Mouse (Mus musculus) kidney, embryonic 15.5 days (tissue): ENCODE results near the gene Epb41l1. TPM values are rescaled to one million over a fixed set of nuclear protein-coding genes. Genes with fewer than 3 reads are reported as not detected.

Experiments
- ATAC-seq: fragments of 200-750 bp; cut with Nextera tagmentation; replicated peaks from 2 replicates; pipeline ENCODE4 v1.8.0; 2017; ENCODE audit warnings: moderate TSS enrichment; ENCODE audit not compliant: low FRiP score
- H3K27ac ChIP-seq: fragments of 300-500 bp; sonication (generic); 2 replicates; pipeline ENCODE4 v1.5.1; 2015; ENCODE audit warnings: mild to moderate bottlenecking, inconsistent platforms
- H3K27me3 ChIP-seq: fragments of 300-500 bp; sonication (generic); 2 replicates; pipeline ENCODE4 v1.6.1; 2015; ENCODE audit warnings: inconsistent platforms
- H3K36me3 ChIP-seq: fragments of 300-500 bp; sonication (generic); 2 replicates; pipeline ENCODE4 v1.6.1; 2015; ENCODE audit warnings: inconsistent platforms
- H3K4me1 ChIP-seq: fragments of 300-500 bp; sonication (generic); 2 replicates; pipeline ENCODE4 v1.6.1; 2015; ENCODE audit warnings: inconsistent platforms
- H3K4me2 ChIP-seq: fragments of 300-500 bp; sonication (generic); 2 replicates; pipeline ENCODE4 v1.6.1; 2015; ENCODE audit warnings: moderate library complexity, mild to moderate bottlenecking, inconsistent platforms
- H3K4me3 ChIP-seq: fragments of 300-500 bp; sonication (generic); replicated peaks from 2 replicates; pipeline ENCODE4 v1.5.1; 2015; ENCODE audit warnings: mild to moderate bottlenecking, inconsistent platforms
- H3K9ac ChIP-seq: fragments of 300-500 bp; sonication (generic); 2 replicates; pipeline ENCODE4 v1.6.1; 2015; ENCODE audit warnings: mild to moderate bottlenecking, inconsistent platforms
- H3K9me3 ChIP-seq: fragments of 300-500 bp; sonication (generic); replicated peaks from 2 replicates; pipeline ENCODE4 v1.6.1; 2016; ENCODE audit warnings: inconsistent platforms
- WGBS: fragments of 180-500 bp; shearing (Covaris S2); methylation state at CpG from one replicate; pipeline ENCODE4 v1.1.7; 2015; ENCODE audit warnings: mixed read lengths; 5-methylcytosine and 5-hydroxymethylcytosine counted together
- polyA plus RNA-seq: library from polyadenylated mRNA; unstranded; fragments of >200 nt; fragmentation: Nextera tagmentation; extraction: Ambion mirVana; gene quantifications from 2 replicates; pipeline ENCODE4 v1.2.1, GENCODE M21; 2015

Epb41l1 gene
- polyA plus RNA-seq, 1 experiment from 2014 or later = 2.3 TPM

- H3K27me3 ChIP-seq = no peaks in the 10 kb centered on the region
- 0 out of 2 replicates have a peak, but pooled peaks cover 6% of the 10 kb centered on the region for H3K36me3 ChIP-seq
- no peaks in the 10 kb centered on the region for H3K9me3 ChIP-seq
- no peak overlapping the region for H3K4me3 ChIP-seq
- no peak overlapping the region for H3K9ac ChIP-seq
- no peak overlapping the region for H3K4me2 ChIP-seq
- H3K4me1 ChIP-seq = no peaks in the 10 kb centered on the region
- no peak for ATAC-seq
- H3K27ac ChIP-seq = no peak overlapping the region
- 80% methylated on average over 2 of the region's 2 CpGs for WGBS
Measured at GRCm38 (mm10) chr2:156533160-156533559, 112.5 kb downstream of the Epb41l1 start.

DNA sequence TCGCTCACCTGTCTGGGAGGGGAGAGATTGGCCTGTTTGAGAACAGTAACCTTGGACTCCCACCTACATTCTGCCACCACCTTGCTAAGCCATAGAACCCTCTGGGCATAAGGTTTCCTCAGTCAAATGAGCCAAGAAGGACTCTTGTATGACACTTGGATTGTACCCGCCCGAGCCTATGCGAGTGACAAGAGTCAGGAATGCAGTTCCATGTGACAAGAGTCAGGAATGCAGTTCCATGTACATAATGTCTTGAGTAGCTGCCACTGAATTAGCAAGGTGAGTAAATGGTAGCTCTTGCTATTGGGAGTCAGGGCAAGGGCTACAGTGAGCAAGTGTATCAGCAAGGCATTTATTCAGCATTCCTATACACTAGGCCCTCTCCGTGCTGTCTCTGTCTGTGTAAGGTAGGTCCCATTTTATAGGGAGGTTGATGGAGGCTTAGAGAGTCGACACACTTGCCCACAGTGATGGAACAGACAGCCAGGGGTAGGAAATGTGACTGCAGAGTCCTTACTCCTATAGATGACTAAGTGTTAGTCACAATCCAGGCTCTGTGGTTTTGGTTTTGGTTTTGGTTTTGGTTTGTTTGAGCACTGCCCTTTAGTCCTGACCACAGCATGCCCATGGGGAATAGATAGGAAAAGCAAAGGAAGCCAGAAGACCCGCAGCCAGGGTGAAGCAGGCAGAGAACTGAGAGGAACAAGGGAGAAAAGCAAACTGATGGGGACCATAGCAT is 118.3 kb downstream of the Epb41l1 start:
- 90% methylated on average over 7 of the region's 7 CpGs for WGBS
- Histone ChIP-seq H3K4me3 (no peak overlapping the region), H3K9ac (no peak overlapping the region), H3K27ac (no peak overlapping the region), H3K4me2 (no peak overlapping the region), H3K4me1 (no peaks in the 10 kb centered on the region), H3K27me3 (no peaks in the 10 kb centered on the region), H3K36me3 (0 out of 2 replicates have a peak, but pooled peaks cover 9% of the 10 kb centered on the region), H3K9me3 (no peaks in the 10 kb centered on the region)
- ATAC-seq = no peak

GRCm38 (mm10) chr2:156540991-156541390 is 120.3 kb downstream of the Epb41l1 start:
- 0 out of 2 replicates have a peak, but pooled peaks cover 6% of the 10 kb centered on the region for H3K36me3 ChIP-seq
- no peak overlapping the region for H3K4me2 ChIP-seq
- no peaks in the 10 kb centered on the region for H3K27me3 ChIP-seq
- H3K4me1 ChIP-seq = no peaks in the 10 kb centered on the region
- no peak for ATAC-seq
- no peak overlapping the region for H3K9ac ChIP-seq
- no peak overlapping the region for H3K27ac ChIP-seq
- no peaks in the 10 kb centered on the region for H3K9me3 ChIP-seq
- 84% methylated on average over 7 of the region's 7 CpGs for WGBS
- no peak overlapping the region for H3K4me3 ChIP-seq

GRCm38 (mm10) chr2:156542410-156542809 is 121.7 kb downstream of the Epb41l1 start:
- Histone ChIP-seq H3K9me3 (no peaks in the 10 kb centered on the region), H3K4me3 (no peak overlapping the region), H3K4me2 (no peak overlapping the region), H3K9ac (no peak overlapping the region), H3K36me3 (0 out of 2 replicates have a peak, but pooled peaks cover 4% of the 10 kb centered on the region), H3K27me3 (no peaks in the 10 kb centered on the region), H3K4me1 (0 out of 2 replicates have a peak, but pooled peaks cover 3% of the 10 kb centered on the region), H3K27ac (no peak overlapping the region)
- no peak for ATAC-seq
- 78% methylated on average over 8 of the region's 8 CpGs for whole genome bisulfite sequencing

GRCm38 (mm10) chr2:156543804-156544203 is 123.1 kb downstream of the Epb41l1 start:
- WGBS = 73% methylated on average over 3 of the region's 3 CpGs
- H3K4me1 ChIP-seq = peaks cover 11% of the 10 kb centered on the region
- no peak overlapping the region for H3K9ac ChIP-seq
- no peak overlapping the region for H3K27ac ChIP-seq
- no peak for ATAC-seq
- no peak overlapping the region for H3K4me2 ChIP-seq
- H3K9me3 ChIP-seq = no peaks in the 10 kb centered on the region
- H3K27me3 ChIP-seq = no peaks in the 10 kb centered on the region
- H3K36me3 ChIP-seq = 0 out of 2 replicates have a peak, but pooled peaks cover 4% of the 10 kb centered on the region
- no peak overlapping the region for H3K4me3 ChIP-seq

GRCm38 (mm10) chr2:156547123-156547891 is 126.6 kb downstream of the Epb41l1 start, which contains the start of gene Aar2:
Gene Aar2 (plus strand): TSS chr2:156547584.
- Histone ChIP-seq H3K4me3 (peak within 1 kb of the TSS; percentile 82), H3K9ac (peak within 1 kb of the TSS; percentile 82), H3K4me2 (peak within 1 kb of the TSS; percentile 76), H3K27ac (peak within 1 kb of the TSS; percentile 77), H3K9me3 (no peaks in the 10 kb centered on the region), H3K27me3 (no peaks in the 10 kb centered on the region), H3K4me1 (peaks cover 13% of the 10 kb centered on the region), H3K36me3 (peaks cover 25% of the 10 kb centered on the region)
- WGBS = 6% methylated on average over 39 of the region's 39 CpGs
- ATAC-seq = peak; percentile 56; the same call in 1 of the 2 replicates

- Histone ChIP-seq H3K27me3 (no peaks in the 10 kb centered on the region), H3K9me3 (no peaks in the 10 kb centered on the region), H3K4me3 (no peak overlapping the region), H3K27ac (no peak overlapping the region), H3K36me3 (peaks cover 69% of the 10 kb centered on the region), H3K4me1 (peaks cover 10% of the 10 kb centered on the region), H3K9ac (no peak overlapping the region), H3K4me2 (no peak overlapping the region)
- ATAC-seq = no peak
- WGBS = 88% methylated on average over 4 of the region's 4 CpGs
Measured at GRCm38 (mm10) chr2:156552421-156552820, 131.7 kb downstream of the Epb41l1 start.

DNA sequence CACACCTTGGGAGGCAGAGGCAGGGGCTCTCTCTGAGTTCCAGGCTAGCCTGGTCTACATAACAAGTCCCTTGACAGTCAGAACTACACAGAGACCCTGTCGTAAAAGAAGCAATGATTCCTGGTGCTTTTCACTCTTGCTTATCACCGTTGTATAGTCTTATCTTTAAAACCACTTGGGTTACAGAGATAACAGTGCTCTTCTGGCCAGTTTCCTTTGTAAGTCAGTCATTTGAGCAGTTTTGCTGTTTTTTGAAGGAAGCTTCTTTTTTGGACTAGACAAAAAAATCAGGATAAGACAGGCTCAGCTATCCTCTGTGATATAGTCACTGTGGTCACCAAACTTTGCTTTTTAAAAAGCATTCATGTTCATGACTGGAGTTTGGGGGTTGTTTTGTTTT is 141.1 kb downstream of the Epb41l1 start:
- H3K27me3 ChIP-seq = no peaks in the 10 kb centered on the region
- H3K9me3 ChIP-seq = no peaks in the 10 kb centered on the region
- H3K4me1 ChIP-seq = no peaks in the 10 kb centered on the region
- no peak for ATAC-seq
- no peak overlapping the region for H3K27ac ChIP-seq
- no peak overlapping the region for H3K9ac ChIP-seq
- 84% methylated on average over 2 of the region's 2 CpGs for WGBS
- no peak overlapping the region for H3K4me3 ChIP-seq
- H3K4me2 ChIP-seq = no peak overlapping the region
- peaks cover 74% of the 10 kb centered on the region for H3K36me3 ChIP-seq

DNA sequence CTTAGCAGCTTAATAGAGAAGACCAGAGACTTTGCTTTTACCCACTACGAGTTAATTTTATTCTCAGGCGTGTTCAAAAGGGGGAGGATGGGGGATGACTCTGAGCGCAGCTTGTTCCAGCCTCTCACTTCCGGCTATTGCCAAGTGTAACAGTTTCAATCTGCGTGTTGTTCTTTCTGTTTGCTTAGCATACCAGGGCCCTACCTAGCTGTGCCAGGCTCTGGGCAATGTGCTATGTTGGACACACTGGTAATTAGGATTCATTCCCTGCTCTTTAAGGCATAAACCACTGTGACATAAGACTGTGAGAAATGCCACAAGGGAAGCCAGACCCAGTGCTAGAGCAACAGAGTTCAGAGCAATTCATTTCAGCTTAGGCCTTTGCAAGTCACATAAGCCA is 142.8 kb downstream of the Epb41l1 start:
- Histone ChIP-seq H3K36me3 (peaks cover 75% of the 10 kb centered on the region), H3K9me3 (no peaks in the 10 kb centered on the region), H3K4me2 (no peak overlapping the region), H3K4me3 (no peak overlapping the region), H3K27me3 (no peaks in the 10 kb centered on the region), H3K27ac (no peak overlapping the region), H3K9ac (no peak overlapping the region), H3K4me1 (no peaks in the 10 kb centered on the region)
- ATAC-seq = no peak
- WGBS = 91% methylated on average over 5 of the region's 5 CpGs

DNA sequence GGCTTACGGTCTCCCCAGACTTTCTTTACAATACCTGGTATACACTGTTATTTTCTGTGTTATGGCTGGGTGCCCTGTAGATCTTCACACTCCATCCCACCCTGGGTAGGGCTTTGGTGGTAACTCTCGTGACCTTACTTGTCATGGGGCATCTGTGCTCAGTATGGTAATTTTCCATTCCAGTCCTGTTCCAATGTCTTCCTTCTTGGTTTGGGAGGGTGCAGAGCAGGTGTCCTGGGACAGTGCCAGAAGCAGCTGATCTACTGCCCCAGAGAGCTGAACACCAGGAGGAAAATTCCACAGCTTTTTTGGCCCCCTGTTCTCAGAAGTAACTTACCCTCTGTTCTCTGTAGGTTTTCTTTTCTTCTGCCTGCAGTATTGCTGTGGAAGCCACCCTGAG is 145.8 kb downstream of the Epb41l1 start:
- no peak overlapping the region for H3K27ac ChIP-seq
- H3K4me2 ChIP-seq = no peak overlapping the region
- no peak overlapping the region for H3K4me3 ChIP-seq
- no peak overlapping the region for H3K9ac ChIP-seq
- 91% methylated on average over 2 of the region's 2 CpGs for WGBS
- ATAC-seq = no peak
- H3K4me1 ChIP-seq = no peaks in the 10 kb centered on the region
- no peaks in the 10 kb centered on the region for H3K9me3 ChIP-seq
- H3K36me3 ChIP-seq = peaks cover 55% of the 10 kb centered on the region
- H3K27me3 ChIP-seq = no peaks in the 10 kb centered on the region

DNA sequence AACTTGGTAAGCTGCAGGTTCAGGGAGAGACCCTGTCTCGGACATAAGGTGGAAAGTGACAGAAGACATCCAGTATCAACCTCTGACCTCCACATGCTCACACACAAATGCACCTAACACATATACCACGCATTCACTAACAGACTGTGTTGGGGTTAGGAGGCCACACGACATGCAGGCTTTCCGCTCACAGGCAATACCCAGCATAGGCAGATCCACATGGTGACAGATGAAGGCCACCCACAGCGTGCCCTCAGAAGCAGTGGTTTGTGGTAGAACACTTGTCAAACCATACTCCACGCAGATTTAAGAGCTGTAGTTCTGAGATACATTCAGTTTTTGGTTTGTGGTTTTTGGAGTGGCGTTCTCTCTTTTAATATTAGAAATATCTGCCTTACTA is 147.9 kb downstream of the Epb41l1 start:
- Histone ChIP-seq H3K4me3 (no peak overlapping the region), H3K9ac (no peak overlapping the region), H3K27me3 (no peaks in the 10 kb centered on the region), H3K36me3 (peaks cover 43% of the 10 kb centered on the region), H3K4me2 (no peak overlapping the region), H3K27ac (no peak overlapping the region), H3K4me1 (no peaks in the 10 kb centered on the region), H3K9me3 (no peaks in the 10 kb centered on the region)
- 90% methylated on average over 7 of the region's 7 CpGs for WGBS
- no peak for ATAC-seq

DNA sequence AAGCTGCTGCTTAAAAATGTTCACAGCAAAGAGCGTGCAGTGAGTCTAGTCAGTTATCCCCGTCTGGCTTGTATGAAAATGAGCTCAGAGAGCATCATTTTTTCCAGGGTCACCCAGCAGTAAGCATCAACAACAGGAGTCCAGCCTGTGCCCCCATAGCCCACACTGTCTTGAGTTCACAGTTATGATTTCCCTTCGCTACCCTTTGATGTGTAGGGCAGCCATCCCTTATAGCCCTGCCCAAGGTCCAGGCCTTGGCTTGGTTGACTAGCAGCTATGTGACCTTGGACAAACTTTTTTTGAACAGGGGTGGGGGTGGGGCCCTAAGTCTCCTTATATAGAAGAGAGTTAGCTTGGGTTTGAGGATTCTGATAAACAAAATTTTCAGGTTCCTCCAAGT is 148.6 kb downstream of the Epb41l1 start:
- 95% methylated on average over 3 of the region's 3 CpGs for WGBS

More for the DNA sequence above, 148.6 kb downstream of the Epb41l1 start:
- Histone ChIP-seq H3K9ac (no peak overlapping the region), H3K36me3 (peaks cover 39% of the 10 kb centered on the region), H3K4me2 (no peak overlapping the region), H3K4me3 (no peak overlapping the region), H3K4me1 (no peaks in the 10 kb centered on the region), H3K9me3 (no peaks in the 10 kb centered on the region), H3K27ac (no peak overlapping the region), H3K27me3 (no peaks in the 10 kb centered on the region)
- no peak for ATAC-seq
